Mouse (Mus musculus) hindbrain, embryonic 16.5 days (tissue): Measurements from ENCODE around the gene Acsl6. TPM values are rescaled to one million over a fixed set of nuclear protein-coding genes. Genes with fewer than 3 reads are reported as not detected.
"Not testable (repeated sequence)": the region's sequence is repeated elsewhere in the genome, so short reads cannot be mapped to it uniquely, and the experiment has no call there.

ENCODE experiments used
- ATAC-seq: fragments of 200-750 bp; cut with Nextera tagmentation; 2 replicates; pipeline ENCODE4 v1.8.0; 2017; ENCODE audit warnings: moderate TSS enrichment, moderate library complexity
- H3K27ac ChIP-seq: fragments of 300-500 bp; sonication (generic); 2 replicates; pipeline ENCODE4 v1.5.1; 2014; ENCODE audit warnings: low read depth, mild to moderate bottlenecking, control low read depth, low read length, moderate library complexity
- H3K27me3 ChIP-seq: fragments of 300-500 bp; sonication (generic); replicated peaks from 2 replicates; pipeline ENCODE4 v1.6.1; 2014; ENCODE audit warnings: low read length; ENCODE audit not compliant: control insufficient read depth, insufficient read depth
- H3K36me3 ChIP-seq: fragments of 300-500 bp; sonication (generic); 2 replicates; pipeline ENCODE4 v1.6.1; 2014; ENCODE audit warnings: mild to moderate bottlenecking, low read length, moderate library complexity, mixed read lengths; ENCODE audit not compliant: control insufficient read depth, insufficient read depth
- H3K4me1 ChIP-seq: fragments of 300-500 bp; sonication (generic); 2 replicates; pipeline ENCODE4 v1.6.1; 2014; ENCODE audit warnings: low read depth, low read length; ENCODE audit not compliant: control insufficient read depth, insufficient read depth
- H3K4me2 ChIP-seq: fragments of 300-500 bp; sonication (generic); 2 replicates; pipeline ENCODE4 v1.6.1; 2014; ENCODE audit warnings: mild to moderate bottlenecking, low read length, control low read depth, moderate library complexity
- H3K4me3 ChIP-seq: fragments of 300-500 bp; sonication (generic); 2 replicates; pipeline ENCODE4 v1.5.1; 2014; ENCODE audit warnings: mild to moderate bottlenecking, low read length, control low read depth, moderate library complexity
- H3K9ac ChIP-seq: fragments of 300-500 bp; sonication (generic); 2 replicates; pipeline ENCODE4 v1.6.1; 2014; ENCODE audit warnings: low read depth, mild to moderate bottlenecking, control low read depth, low read length, moderate library complexity
- H3K9me3 ChIP-seq: fragments of 300-500 bp; sonication (generic); 2 replicates; pipeline ENCODE4 v1.6.1; 2014; ENCODE audit warnings: mild to moderate bottlenecking, low read length, moderate library complexity; ENCODE audit not compliant: control insufficient read depth
- WGBS: fragments of 180-500 bp; shearing (Covaris S2); extraction: QIAGEN DNeasy Blood & Tissue Kit; methylation state at CpG from one replicate; pipeline ENCODE4 v1.1.7; 2014; 5-methylcytosine and 5-hydroxymethylcytosine counted together
- polyA plus RNA-seq: library from polyadenylated mRNA; unstranded; fragments of >200 nt; fragmentation: Nextera tagmentation; extraction: Ambion mirVana; gene quantifications from 2 replicates; pipeline ENCODE4 v1.2.1, GENCODE M21; 2015

Gene Acsl6
- polyA plus RNA-seq, 1 experiment from 2014 or later, result 52.6 TPM

- not testable (repeated sequence) for H3K4me3 ChIP-seq, H3K9ac ChIP-seq, H3K9me3 ChIP-seq, H3K36me3 ChIP-seq, H3K4me2 ChIP-seq, ATAC-seq, H3K27me3 ChIP-seq, H3K27ac ChIP-seq, H3K4me1 ChIP-seq
- WGBS, result 96% methylated on average over 20 of the region's 20 CpGs
Observed at GRCm38 (mm10) chr11:54400803-54401202, 97.2 kb downstream of the Acsl6 start.

GRCm38 (mm10) chr11:54404885-54405284, 101.3 kb downstream of the Acsl6 start:
- Histone ChIP-seq H3K9me3 (no peaks in the 10 kb centered on the region), H3K36me3 (no peaks in the 10 kb centered on the region), H3K4me3 (no peak overlapping the region), H3K4me2 (no peak overlapping the region), H3K9ac (no peak overlapping the region), H3K27ac (no peak overlapping the region), H3K4me1 (no peaks in the 10 kb centered on the region), H3K27me3 (no peaks in the 10 kb centered on the region)
- 81% methylated on average over 4 of the region's 4 CpGs for WGBS
- ATAC-seq, result no peak

- WGBS, result 82% methylated on average over 4 of the region's 4 CpGs
- H3K4me3 ChIP-seq, result no peak overlapping the region
- H3K27me3 ChIP-seq, result no peaks in the 10 kb centered on the region
- no peak overlapping the region for H3K4me2 ChIP-seq
- H3K9ac ChIP-seq, result no peak overlapping the region
- H3K9me3 ChIP-seq, result no peaks in the 10 kb centered on the region
- no peaks in the 10 kb centered on the region for H3K36me3 ChIP-seq
- H3K27ac ChIP-seq, result no peak overlapping the region
- no peak for ATAC-seq
- H3K4me1 ChIP-seq, result no peaks in the 10 kb centered on the region
Observed at GRCm38 (mm10) chr11:54406930-54407546, 103.4 kb downstream of the Acsl6 start.

- H3K4me1 ChIP-seq, result no peaks in the 10 kb centered on the region
- no peaks in the 10 kb centered on the region for H3K9me3 ChIP-seq
- no peaks in the 10 kb centered on the region for H3K36me3 ChIP-seq
- ATAC-seq, result no peak
- H3K4me3 ChIP-seq, result no peak overlapping the region
- H3K9ac ChIP-seq, result no peak overlapping the region
- H3K4me2 ChIP-seq, result no peak overlapping the region
- no peak overlapping the region for H3K27ac ChIP-seq
- H3K27me3 ChIP-seq, result no peaks in the 10 kb centered on the region
Observed at GRCm38 (mm10) chr11:54410612-54411011, 107.0 kb downstream of the Acsl6 start.

GRCm38 (mm10) chr11:54413017-54413416, 109.4 kb downstream of the Acsl6 start:
- Histone ChIP-seq H3K9me3 (no peaks in the 10 kb centered on the region), H3K4me1 (no peaks in the 10 kb centered on the region), H3K4me2 (peak overlapping the region; percentile 19; the same call in 1 of the 2 replicates), H3K4me3 (no peak overlapping the region), H3K27ac (no peak overlapping the region), H3K27me3 (no peaks in the 10 kb centered on the region), H3K36me3 (no peaks in the 10 kb centered on the region), H3K9ac (no peak overlapping the region)
- 39% methylated on average over 6 of the region's 6 CpGs for WGBS
- no peak for ATAC-seq

Other genes with a start within 250 kb of the Acsl6 start
- gene Pdlim4, start 234.8 kb upstream of the Acsl6 start, polyA plus RNA-seq, result 37.4 and 38.4 TPM in 2 replicates
- gene P4ha2, start 203.7 kb upstream of the Acsl6 start, polyA plus RNA-seq, result 12.3 and 15.1 TPM in 2 replicates
- not detected in 2 replicates for gene Csf2, start 54.1 kb upstream of the Acsl6 start, polyA plus RNA-seq
- not detected in 2 replicates for gene Il3, start 36.5 kb upstream of the Acsl6 start, polyA plus RNA-seq
- not detected in 2 replicates for gene Meikin, start 66.9 kb downstream of the Acsl6 start, polyA plus RNA-seq
- 8.5 and 9.8 TPM in 2 replicates for gene Fnip1, start 134.4 kb downstream of the Acsl6 start, polyA plus RNA-seq
- gene Rapgef6, start 219.0 kb downstream of the Acsl6 start, polyA plus RNA-seq, result 35.1 and 37.4 TPM in 2 replicates